In genomic region chr3:52931956-52932355, GRCm38 (mm10) we compare ENCODE assay signal across 11 mouse cellular contexts.
"Had no signal": no experiment of that assay in that cellular context is flagged by ENCODE, and none has a peak within 500 bp of the region (broad histone marks: within the 10 kb centered on the region; RNA-seq: fewer than 3 reads in every experiment).

No protein-coding gene starts in this region.

- H3K36me3 ChIP-seq: kidney, embryonic 15.5 days; liver, embryonic 13.5 days had no signal

- H3K9ac ChIP-seq: kidney, embryonic 15.5 days; liver, embryonic 13.5 days had no signal

- H3K27ac ChIP-seq: kidney, embryonic 15.5 days; liver, embryonic 13.5 days had no signal

- H3K4me3 ChIP-seq: kidney, embryonic 15.5 days; liver, embryonic 13.5 days had no signal

- H3K27me3 ChIP-seq: kidney, embryonic 15.5 days; liver, embryonic 13.5 days had no signal

- H3K4me1 ChIP-seq: liver, embryonic 13.5 days had no signal

- DNase-seq: kidney, adult 11 months; kidney, adult 8-10 months; kidney, postnatal 10 days; kidney, postnatal 36 days; liver, embryonic 13.5 days; lung, adult 2 months; lung, postnatal 14 days; lung, postnatal 4 days; midbrain, embryonic 14.5 days had no signal

- H3K4me2 ChIP-seq: kidney, embryonic 15.5 days; liver, embryonic 13.5 days; midbrain, embryonic 11.5 days had no signal

- H3K9me3 ChIP-seq: kidney, embryonic 15.5 days; liver, embryonic 13.5 days had no signal
